Mouse (Mus musculus) frontal cortex, postnatal 25 days (tissue): ENCODE data around the gene Farsa.
"Not testable (repeated sequence)": the region's sequence is repeated elsewhere in the genome, so short reads cannot be mapped to it uniquely, and the experiment has no call there.

Experiments
- DNase-seq, 2 experiments: peaks; one replicate each; pipeline ENCODE4 v3.0.0; 2022; ENCODE audit warnings: low spot score in 2 of 2

Farsa gene

DNA sequence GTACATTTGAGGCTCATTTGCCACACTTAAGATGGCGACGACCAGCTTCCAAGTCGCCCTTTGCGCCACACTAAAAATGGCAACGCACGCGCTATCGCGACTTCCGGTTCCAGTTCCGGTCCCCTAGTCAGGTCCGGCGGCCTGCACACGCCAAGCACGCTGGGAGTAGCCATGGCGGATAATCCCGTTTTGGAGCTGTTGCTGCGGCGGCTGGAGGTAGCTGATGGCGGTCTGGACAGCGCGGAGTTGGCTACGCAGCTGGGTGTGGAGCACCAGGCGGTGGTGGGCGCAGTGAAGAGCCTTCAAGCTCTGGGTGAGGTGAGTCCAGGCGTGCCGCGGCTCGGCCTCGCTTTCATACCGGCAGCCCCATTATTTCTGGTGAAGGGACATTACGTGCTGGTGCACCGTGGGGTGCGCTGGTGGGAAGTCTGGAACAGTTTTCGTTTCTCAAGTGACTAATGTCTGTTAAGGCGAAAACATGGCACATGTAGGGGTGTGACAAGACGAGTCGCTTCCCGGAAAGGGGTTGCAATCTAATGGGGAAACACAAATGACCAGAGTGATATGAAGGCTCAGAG is at the start of gene Farsa:
TSS of gene Farsa (plus strand) at position 126 of the 578 bp plus-strand sequence.
- peak; percentile 85 to 88 for DNase-seq

DNA sequence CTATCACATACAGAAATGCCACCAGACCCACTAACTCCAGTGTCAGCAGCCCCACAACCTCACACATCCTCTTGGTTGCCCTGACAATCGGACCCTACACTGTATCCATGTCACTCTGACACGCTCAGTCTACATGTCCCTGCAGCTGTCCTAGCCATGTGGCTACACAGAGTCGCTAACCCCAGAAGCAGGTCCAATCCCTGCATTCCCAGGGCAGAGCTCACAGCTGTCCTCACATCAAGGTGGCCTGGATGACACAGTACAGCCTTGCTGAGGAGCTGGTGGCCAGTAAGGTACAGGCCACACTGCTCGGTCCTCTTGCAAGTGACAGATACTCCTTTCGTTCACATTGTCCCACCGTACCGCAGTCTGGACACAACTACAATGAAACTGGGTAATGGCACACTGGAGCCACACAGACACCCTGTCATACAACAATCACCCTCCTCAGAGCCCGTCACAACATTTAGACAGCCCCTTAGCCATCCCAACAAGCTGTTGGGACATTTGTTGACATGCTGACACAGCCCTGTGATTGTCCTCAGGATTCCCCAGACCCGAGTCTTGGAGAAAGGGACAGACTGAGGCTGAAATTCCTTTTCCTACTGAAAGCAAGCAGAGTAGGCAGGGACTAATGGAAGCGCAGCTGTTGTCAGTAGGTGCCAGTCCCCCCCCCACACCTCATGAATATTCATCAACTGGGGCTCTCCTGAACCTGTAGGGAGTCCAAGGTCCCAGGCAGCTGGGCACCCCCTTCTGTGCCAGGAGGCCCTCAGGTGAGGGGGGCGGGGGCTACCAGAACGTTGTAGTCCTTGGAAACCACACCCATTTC is 47.5 kb upstream of the Farsa start:
- no peak for DNase-seq

DNA sequence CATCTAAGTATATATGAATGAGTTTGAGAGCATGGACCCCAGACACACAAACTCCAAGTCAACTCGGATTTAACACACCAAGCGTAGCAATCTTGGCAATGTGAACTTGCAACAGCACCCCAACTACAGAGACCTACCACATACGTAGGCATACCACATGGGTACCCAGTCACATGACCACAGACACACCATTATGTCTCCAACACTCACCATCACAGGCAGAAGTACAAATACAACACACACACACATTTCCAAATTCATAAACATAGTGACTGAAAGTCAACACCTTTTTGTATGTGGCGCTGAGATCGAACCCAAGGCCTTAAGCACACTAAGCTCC is 46.9 kb upstream of the Farsa start:
- DNase-seq: no peak

DNA sequence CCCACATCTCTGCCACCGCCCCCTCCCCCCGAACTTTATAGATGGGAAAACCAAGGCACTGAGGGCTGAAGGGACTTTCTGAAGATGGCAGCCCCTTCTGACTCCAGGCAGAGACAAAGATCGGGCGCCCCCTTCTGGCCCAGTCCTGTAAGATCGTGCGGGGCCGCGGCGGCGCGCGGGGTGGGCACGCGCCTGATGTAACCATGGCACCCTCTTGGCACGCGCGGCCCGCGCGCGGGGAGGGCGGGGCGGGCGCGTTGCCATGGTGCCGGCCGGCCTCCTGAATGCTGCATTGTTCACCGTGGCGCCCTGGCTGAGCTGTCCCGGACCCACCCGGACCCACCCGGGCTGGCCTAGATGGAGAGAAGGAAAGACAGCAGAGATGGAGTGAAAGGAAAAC is 45.9 kb upstream of the Farsa start:
- peak; percentile 98 for DNase-seq

DNA sequence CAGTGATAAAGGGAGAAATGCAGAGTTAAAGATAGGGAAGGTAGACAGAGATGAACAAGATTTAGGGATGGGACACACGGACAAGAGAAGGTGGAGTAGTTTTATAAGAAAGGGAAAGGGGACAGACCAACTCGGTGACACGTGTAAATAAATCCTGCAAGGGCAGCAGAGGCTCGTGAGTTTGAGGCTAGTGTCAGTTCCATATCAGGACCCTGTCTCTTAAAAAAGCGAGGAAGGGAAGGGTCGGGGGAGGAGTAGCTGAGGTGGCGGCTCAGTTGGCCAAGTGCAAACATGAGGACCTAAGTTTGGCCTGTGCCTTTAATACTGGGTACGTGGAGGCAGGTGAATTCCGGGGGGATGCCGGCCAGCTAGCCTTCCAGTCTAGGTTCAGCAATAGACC is 45.5 kb upstream of the Farsa start:
- DNase-seq: no peak

DNA sequence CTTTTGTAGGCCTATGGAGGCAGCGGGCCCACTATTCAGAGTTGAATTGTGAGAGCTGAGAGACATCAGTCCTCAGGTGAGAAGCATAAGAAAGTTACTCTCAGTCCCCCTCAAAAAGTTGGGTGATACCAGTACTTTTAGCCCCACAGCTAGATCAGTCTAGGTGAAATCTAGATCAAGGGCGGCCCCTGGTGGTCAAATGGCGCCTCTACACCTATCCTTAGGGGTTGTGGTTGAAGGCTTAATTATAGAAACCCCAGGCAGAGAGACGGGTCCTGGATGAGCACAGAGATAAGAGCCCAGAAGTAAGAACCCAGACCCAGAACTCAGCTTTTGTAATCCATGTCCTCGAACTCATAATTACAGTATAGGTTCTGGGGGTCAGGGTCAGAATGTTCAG is 43.7 kb upstream of the Farsa start:
- DNase-seq: peak in 1 of 2 experiments; percentile 81

DNA sequence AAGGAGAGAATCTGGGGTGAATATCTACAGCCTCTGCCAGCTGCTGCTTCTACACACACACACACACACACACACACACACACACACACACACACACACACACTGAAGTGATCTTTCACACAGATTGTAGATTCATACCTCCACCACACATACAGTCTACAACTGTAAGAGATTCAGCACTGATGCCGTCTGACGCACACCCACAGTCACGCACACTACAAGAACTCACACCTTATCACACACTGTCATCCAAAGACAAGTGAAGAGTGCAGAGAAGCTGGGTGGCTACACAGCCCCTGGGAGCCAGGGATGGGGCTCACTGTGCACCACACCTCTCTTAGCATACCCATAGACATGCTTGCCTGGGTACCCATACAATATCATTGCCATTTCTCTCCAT is 43.0 kb upstream of the Farsa start:
- no peak for DNase-seq

DNA sequence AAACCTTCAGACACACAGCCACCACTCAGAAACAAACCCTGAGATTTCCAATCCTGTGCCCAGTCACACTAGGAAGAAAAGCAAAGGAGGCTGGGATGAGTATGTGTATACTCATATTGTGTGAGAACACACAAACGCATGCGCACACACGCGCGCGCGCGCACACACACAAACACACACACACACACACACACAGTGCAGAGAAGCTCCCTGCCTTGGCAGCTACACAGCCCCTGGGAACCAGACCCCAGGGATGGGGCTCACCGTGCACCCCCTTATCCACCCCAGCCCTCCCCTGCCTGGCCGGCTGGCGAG is 42.6 kb upstream of the Farsa start:
- no peak for DNase-seq

DNA sequence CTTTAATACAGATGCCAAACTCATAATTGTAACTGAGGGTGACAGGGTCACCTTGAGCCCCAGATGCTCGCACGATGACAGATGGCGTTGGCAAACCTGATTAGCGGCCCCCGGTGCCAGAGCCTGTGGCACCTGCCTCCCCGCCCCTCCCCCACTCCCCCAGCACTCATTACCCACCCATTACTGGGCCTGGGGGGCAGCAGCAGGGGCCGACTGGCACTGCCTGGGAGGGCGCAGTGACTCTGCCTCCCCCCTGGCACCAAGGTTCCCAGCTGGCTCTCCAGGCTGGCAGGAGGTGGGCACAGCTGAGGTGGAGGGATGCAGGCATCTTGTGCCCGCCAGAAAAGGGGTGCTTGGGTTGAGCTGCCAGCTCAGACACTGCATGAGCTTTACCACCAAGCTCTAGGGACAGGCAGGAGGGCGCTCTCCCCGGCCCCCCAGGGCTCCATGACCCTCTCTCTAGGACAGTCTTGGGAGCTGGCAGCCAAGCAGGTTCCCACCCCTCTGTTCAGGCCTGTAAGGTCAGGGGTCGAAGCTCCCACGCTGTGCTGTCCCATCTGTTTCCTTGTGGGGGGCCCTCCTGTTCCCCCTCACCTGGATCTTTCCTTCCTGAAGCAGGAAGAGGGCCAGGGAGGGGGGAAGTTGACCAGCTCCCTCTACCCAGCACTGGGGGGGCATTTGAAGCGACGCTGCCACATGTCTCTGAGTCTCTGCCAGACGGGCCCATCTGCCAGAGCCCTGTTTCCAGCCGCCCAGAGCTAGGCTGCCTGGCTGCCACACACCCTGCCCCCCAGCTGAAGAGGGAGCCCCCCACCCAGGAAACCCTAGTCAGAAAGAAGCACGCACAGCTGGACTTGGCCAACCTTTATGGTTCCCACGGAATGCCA is 42.0 kb upstream of the Farsa start:
- no peak for DNase-seq

DNA sequence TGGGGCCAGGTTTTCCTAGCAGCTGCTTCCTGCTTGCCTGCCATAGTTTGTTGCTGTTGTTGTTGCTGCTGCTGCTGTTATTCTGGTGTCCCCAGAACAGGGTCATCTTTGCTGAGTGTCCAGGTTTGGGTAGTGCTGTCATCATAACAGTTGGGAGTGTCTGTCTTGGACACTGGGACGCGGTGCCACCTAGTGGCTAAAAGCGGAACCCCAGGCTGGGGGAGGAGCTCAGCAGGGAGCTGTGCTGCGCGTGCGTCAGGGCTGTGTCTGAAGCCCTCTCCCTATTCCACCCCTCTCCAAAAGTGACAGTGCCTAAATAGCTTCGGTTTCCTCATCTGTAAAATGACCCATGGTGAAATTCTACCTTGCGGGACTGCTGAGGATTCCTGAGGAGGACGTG is 41.2 kb upstream of the Farsa start:
- peak; percentile 97 to 99 for DNase-seq

DNA sequence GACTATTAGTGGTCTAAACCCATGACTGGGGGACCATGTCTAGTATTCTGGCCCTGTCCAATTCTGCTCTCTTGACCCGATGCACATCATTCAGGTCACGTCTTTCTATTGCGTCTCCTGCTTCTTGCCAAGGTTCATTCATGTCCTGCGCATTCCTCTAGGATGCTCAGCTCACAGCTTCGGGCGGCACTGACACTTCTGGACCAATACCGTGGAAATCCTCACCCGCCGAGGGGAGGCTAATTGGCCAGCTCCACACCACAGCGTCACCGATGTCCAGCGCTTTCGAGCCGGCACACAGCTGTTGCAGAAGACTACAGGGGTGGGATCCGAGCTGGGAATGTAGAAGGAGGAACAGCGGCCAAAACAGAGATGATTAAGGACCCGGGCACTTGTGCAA is 40.7 kb upstream of the Farsa start:
- no peak for DNase-seq

DNA sequence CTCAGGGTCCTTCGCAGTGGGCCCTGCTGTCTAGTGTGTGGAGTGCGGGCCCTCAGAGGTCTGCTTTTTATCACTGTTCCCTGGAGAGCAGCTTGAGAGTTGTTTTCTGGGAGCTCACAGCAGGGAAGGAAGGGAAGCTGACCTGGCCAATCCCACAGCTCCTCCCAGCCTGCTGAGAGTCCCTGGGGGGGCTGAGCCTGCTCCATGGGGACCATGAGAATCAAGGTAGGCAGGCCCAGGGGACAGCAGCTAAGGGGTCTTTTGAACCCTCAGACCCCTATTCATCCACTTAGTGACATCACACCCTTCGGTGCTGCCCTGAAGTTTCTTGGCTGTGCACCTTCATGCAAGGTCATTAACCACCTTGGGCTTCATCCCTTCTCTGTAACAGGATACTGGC is 34.1 kb upstream of the Farsa start, which contains the start of gene Dand5:
TSS of gene Dand5 (minus strand) at position 101 of the 400 bp plus-strand sequence.
- DNase-seq: no peak

DNA sequence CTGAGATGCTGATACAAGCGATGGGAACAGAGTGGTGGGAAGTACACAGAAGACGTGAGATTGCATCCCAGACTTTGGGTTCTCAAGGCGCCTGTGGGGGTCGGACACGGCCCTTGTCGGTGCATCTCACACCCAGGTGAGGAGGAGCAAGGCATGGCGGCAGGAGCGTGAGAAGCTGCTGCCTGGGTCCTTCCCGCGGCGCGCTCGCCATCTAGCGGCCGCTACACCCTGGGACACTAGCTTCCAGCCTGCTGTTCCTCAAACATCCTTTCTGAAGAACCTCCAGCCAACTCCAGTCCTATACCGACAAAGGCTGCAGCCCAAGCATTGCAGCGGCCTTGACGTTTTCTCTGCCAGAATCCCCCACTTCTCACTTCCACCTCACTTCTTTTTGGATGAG is 33.1 kb upstream of the Farsa start:
- peak in 1 of 2 experiments; percentile 54 for DNase-seq

DNA sequence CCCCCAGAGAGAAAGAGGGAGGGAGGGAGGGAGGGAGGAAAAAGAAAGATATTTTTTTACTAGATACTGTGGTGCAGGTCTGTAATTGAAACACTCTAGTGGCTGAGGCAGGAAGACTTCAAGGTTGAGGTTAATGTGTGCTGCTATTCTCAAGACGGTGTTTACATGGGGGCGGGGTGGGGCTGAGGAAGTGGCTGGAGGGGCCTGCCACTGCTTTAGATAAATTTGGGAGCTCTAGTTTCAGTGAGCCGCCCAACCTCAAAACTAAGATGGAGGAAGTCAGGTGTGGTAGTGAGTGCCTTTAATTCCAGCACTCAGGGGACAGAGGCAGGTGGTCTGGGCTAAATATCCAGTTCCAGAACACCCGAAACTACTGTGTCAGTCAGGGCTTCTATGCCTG is 31.2 kb upstream of the Farsa start:
- DNase-seq: no peak

DNA sequence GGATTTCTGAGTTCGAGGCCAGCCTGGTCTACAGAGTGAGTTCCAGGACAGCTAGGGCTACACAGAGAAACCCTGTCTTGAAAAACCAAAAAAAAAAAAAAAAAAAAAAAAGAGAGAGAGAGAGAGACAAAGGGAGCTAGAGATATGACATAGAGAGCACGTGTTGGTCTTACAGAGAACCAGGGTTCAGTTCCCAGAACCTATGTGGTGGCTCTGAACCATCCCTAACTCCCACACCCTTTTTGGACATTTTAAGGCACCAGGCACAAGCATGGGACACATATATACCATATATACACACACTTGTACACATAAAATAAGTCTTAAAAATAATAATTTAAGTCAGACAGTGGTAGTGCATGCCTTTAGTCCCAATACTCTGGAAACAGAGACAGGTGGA is 30.3 kb upstream of the Farsa start:
- not testable (repeated sequence) for DNase-seq

DNA sequence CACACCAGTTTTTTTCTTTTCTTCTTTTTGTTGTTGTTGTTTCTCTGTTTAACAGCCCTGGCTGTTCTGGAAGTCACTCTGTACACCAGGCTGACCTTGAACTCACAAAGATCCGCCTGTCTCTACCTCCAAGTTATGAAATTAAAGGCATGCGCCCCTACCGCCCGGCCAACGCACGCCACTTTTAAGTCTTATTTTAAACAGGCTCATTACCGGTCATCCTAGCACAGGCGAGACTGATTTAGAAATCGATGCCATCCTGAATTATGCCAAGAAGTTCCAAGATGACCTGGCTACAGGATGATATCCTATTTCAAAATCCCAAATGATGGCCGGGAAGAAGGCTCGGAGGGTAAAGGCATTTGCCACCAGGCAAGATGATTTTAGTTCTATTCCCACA is 25.3 kb upstream of the Farsa start, which contains the start of gene Gadd45gip1:
TSS of gene Gadd45gip1 (plus strand) at position 33 of the 400 bp plus-strand sequence.
- DNase-seq: no peak

DNA sequence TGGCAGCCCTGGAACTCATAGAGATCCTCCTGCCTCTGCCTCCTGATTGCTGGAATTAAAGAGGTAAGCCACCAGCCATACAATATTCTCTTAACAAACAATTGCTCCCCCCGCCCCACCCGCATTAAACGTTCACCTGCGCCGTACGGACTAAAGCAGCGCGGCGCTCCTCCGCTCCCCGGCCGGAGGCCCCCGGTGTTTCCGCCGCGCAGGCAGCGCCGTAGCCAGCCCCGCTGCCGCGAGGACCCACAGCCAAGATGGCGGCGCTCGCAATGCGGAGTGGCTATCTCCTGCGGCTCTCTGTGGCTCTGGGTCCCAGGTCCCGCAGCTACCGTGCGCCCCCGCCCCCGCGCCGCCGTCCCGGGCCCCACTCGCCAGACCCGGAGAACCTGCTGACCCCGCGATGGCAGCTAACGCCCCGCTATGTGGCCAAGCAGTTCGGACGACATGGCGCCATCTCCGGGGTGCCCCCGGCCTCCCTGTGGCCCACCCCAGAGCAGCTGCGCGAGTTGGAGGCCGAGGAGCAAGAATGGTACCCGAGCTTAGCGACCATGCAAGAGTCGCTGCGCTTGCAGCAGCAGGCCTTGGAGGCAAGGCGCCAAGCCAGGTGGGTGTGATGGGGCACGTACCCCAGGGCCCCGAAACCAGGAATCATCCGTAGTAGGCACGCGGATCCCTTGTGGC is 24.6 kb upstream of the Farsa start:
- peak; percentile 64 to 67 for DNase-seq

DNA sequence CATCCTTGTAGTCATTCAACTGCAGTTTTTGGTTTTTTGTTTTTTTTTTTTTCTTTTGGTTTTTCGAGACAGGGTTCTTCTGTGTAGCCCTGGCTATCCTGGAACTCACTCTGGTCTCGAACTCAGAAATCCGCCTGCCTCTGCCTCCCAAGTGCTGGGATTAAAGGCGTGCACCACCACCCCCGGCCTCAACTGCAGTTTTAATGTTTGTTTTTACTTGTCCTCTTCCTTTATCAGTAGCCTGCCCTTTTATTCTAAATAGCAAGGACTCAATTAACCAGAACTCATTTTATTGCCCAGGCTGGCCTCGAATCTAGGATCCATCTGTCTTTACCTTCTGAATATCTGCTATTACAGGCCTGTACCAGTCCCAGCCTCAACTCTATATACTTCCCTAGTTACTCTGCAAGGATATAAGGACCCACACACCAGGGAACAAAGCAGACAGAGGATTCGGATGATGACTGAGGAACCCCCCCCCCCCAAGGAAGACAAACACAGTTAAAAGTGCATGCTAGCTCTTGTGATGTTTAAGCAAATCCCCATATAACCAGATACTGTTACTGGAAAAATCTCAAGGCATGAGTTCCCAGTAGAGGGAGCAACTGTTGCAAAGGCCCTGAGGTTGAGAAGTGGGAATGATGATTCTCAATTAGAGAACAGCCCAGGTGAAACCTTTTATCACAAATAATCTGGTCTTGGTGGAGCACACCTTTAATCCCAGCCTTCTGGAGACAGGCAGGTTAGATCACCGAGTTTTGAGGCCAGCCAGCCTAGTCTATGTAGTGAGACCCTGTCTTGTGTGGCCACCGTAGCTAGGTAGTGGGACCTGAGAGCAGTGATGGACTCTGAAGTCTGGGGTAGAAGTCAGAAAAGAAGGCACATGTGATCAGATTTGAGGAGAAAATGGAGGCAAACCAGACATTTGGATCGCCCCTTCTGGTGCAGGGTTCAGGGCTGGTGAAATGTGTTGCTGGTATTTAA is 23.7 kb upstream of the Farsa start:
- no peak for DNase-seq

DNA sequence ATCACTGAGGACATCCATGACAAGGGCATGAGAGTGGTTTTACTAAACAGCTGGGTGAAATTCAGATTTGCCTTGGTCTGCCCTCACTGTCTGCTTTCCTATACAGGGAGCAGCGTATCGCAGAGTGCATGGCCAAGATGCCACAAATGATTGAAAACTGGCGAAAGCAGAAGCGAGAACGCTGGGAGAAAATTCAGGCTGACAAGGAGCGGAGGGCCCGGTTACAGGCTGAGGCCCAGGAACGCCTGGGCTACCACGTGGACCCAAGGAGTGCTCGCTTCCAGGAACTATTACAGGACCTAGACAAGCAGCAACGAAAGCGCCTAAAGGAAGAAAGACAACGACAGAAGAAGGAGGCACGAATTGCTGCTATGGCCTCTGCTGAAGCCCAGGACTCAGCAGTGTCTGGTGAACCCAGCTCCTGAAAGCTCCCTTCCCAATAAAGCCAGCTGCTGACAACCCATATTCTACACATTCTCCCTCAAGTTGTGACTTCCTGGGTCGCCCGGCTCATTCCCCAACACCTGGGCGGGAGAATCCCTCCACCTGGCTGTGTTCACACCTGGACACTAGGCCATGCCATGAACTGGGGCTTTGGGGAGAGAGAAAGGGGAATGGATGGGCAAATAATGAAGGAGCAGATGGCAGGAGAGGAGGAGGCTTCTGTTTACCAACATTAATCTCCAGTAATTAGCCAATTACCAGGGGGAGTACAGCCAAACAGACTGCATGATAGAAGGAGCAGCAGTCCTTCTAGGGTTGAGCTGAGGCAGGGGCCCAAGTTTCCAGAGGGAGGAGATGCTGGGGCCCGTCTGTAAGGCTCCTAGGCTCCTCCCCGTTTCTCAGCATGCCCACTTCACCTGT is 22.6 kb upstream of the Farsa start:
- no peak for DNase-seq
